Mouse (Mus musculus): ENCODE data around the gene Snx7. TPM values are rescaled to one million over a fixed set of nuclear protein-coding genes. Genes with fewer than 3 reads are reported as not detected.
A peak's percentile ranks its signal among the peaks of the same experiment; 100 is the strongest.

The Snx7 gene
- total RNA-seq (2014; fragmentation: Nextera tagmentation) (5.1 and 6.1 TPM in 2 replicates), total RNA-seq (2017) (9.7 and 15.6 TPM in 2 replicates)

DNA sequence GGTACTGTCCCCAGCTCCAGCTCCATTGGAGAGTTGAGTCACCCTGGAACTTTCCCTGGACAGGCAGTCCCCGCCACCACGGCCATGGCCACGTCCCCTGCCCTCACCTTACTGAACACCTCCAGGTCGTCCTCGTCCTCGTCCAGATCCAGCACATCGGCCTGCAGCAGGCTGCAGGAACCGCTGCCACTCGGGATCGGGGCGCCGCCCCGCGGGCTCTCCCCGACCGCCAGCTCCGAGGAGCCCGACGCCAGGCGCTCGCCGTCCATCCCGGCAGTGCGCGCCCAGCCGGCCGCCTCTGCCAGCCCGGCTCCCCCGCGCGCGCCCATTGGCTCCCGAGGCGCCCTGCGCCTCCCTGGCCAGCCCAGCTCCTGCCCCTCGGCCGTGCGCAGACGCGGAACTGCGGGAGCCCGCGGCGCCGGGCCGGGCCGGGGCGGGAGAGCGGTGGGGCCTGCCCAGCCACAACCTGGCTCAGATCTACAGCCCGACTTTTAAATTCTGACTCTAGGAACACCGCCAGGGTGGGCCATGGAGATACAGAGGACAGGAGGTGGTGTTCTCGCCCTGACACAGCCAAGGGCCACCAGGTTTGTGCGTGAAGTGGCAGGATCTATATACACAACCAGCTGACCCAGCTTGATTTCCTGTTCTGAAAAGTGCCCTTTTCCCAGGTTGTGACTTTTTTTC is at the start of gene Snx7:
Snx7 (minus strand) TSS at position 300 of the 687 bp plus-strand sequence.
- ATAC-seq (replicated peaks; ENCODE audit: poor library complexity, severe bottlenecking): peak; percentile 94

DNA sequence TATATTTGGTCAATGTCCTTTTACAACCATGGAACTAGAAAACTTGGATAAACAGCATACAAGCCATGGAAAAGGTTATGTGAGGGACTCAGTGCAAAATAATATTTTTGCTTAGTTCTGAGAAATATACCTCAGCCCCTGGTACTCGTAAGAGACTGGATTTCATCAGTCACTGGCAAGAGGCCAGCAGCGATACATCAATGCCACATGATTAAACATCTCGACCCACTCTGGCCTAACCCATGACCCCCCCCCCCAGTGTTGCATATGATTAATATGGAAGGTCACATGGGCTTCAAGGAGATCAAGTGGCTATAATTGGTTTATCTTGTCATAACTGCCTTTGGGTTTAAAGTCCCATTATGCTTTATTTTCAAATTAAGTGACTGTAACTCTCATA is 46.7 kb upstream of the Snx7 start:
- no peak for ATAC-seq (replicated peaks; ENCODE audit: poor library complexity, severe bottlenecking)

- no peak for ATAC-seq (replicated peaks; ENCODE audit: poor library complexity, severe bottlenecking)
Observed at GRCm38 (mm10) chr3:117893736-117894135, 25.0 kb upstream of the Snx7 start.

DNA sequence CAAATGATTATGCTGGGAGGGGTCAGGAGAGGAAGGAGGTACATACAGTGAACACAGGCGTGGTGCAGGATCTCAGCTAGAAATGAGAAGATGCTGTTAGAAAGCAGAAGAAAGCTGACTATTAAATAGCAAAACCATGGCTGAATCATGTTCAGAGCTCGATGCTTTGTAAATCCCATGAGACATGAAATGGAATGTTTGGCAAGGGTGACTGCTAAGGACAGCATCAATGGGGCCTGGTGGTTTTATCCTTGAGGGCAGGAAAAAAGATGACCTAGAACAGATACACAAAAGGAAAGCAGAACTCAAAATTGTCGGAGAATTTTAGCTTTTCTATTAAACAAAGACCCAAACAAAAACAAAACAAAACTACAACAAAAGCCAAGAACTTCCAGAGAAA is 6.7 kb upstream of the Snx7 start:
- ATAC-seq (replicated peaks; ENCODE audit: poor library complexity, severe bottlenecking): no peak

- ATAC-seq (replicated peaks; ENCODE audit: poor library complexity, severe bottlenecking): no peak
Observed at GRCm38 (mm10) chr3:117873209-117873863, 4.6 kb upstream of the Snx7 start.

- no peak for ATAC-seq (replicated peaks; ENCODE audit: poor library complexity, severe bottlenecking)
Observed at GRCm38 (mm10) chr3:117869324-117869715, 584 bp upstream of the Snx7 start.

GRCm38 (mm10) chr3:117868091-117868490 is 645 bp downstream of the Snx7 start:
- peak; percentile 55 for ATAC-seq (replicated peaks; ENCODE audit: poor library complexity, severe bottlenecking)

- ATAC-seq (replicated peaks; ENCODE audit: poor library complexity, severe bottlenecking): no peak
Observed at GRCm38 (mm10) chr3:117866696-117867407, 1.9 kb downstream of the Snx7 start.

GRCm38 (mm10) chr3:117865621-117866020 is 3.1 kb downstream of the Snx7 start:
- no peak for ATAC-seq (replicated peaks; ENCODE audit: poor library complexity, severe bottlenecking)

DNA sequence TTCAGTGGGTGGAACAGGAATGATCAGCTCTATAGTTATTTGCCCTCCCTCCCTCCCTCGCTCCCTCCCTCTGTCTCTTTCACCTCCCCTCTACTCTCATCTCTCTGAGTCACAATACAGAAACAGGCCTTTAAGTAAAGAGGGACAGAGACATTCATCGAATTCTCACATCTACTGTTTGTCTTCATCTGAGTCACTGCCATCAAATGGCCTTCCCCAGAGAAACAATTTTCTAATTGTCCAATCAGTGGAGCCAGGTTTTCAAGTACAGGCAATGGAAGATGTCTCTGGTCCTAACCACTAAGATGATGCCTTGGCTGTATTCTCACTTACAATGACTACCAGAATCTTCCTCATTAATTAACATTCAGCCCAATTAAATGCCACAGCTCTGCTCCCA is 5.8 kb downstream of the Snx7 start:
- no peak for ATAC-seq (replicated peaks; ENCODE audit: poor library complexity, severe bottlenecking)

DNA sequence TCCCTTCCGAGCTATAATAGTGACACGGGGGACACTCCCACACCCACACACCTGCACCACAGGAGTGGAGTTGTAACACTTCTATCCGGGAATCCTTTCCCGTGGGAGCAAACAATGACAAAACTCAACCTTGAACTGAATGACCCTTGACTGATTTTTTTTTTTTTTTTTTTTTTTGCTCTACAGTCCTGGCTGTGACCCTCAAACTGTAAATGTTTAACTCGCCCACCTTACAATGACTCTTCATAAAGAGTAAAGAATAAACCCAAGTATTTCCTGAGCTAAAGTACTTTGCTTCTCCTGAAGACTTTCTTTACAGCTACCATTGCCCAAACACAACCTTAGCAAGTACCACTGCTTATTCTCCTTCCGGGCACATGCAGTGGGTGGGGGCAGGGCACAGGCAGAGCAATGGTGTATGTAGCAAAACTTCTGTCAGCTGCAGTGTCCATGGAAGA is 6.7 kb downstream of the Snx7 start:
- no peak for ATAC-seq (replicated peaks; ENCODE audit: poor library complexity, severe bottlenecking)

GRCm38 (mm10) chr3:117858996-117859395 is 9.7 kb downstream of the Snx7 start:
- no peak for ATAC-seq (replicated peaks; ENCODE audit: poor library complexity, severe bottlenecking)

DNA sequence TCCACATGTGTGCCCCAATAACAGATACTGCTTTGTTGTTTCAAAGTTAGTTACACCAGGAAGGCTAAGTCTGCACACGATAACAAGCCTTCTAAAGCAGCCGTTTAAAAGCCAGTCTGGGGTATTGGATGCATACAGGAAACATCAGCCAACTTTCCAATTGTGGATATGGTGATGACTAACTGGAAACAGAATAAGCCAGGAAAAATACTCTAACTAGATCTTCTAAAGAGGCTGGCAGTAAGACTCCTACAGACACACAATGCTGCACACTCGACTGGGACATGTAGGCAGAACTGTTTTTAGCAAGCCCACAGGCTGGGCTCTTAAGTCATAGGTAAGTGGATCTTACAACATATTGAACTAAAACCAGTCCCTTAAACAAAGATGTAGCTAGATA is 15.0 kb downstream of the Snx7 start:
- ATAC-seq (replicated peaks; ENCODE audit: poor library complexity, severe bottlenecking): no peak

GRCm38 (mm10) chr3:117852054-117852361 is 16.7 kb downstream of the Snx7 start:
- ATAC-seq (replicated peaks; ENCODE audit: poor library complexity, severe bottlenecking): no peak

DNA sequence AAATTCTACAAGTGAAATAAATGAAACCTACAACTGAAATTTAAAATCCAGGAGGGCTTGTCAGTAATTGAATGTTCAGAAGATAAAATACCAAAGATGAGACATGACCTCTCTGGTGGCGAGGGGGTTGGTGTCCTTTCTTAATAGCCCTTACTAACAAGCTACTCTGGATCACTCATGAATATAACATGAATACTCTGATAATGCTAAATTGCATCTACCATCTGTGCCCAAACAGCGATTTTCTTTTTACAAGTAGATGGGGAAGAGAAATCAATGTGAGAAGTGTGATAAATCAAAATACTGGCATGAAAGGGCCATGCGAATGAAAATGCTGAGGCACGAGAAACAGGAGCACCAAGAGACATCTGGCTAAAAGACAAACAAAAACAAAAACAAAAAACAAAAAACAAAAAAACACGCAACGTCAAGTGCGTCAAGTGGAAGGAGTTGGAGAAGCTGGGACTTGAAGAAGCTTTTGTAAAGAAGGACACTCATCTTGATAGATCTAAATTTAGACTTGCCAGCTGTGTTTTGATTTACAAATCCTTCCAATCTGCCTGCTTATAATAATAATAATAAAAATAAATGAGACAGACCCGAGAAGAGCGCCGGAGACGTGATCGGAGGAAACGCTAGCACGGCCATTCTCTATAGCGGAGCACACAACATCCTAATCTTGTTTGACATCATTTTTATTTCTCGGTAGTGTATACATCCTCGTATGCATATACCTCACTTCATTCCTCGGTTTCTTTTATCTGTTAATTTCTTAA is 17.3 kb downstream of the Snx7 start:
- ATAC-seq (replicated peaks; ENCODE audit: poor library complexity, severe bottlenecking): no peak

GRCm38 (mm10) chr3:117848866-117849265 is 19.9 kb downstream of the Snx7 start:
- no peak for ATAC-seq (replicated peaks; ENCODE audit: poor library complexity, severe bottlenecking)

GRCm38 (mm10) chr3:117842658-117843057 is 26.1 kb downstream of the Snx7 start:
- ATAC-seq (replicated peaks; ENCODE audit: poor library complexity, severe bottlenecking): no peak

GRCm38 (mm10) chr3:117839867-117840545 is 28.7 kb downstream of the Snx7 start:
- ATAC-seq (replicated peaks; ENCODE audit: poor library complexity, severe bottlenecking): no peak

DNA sequence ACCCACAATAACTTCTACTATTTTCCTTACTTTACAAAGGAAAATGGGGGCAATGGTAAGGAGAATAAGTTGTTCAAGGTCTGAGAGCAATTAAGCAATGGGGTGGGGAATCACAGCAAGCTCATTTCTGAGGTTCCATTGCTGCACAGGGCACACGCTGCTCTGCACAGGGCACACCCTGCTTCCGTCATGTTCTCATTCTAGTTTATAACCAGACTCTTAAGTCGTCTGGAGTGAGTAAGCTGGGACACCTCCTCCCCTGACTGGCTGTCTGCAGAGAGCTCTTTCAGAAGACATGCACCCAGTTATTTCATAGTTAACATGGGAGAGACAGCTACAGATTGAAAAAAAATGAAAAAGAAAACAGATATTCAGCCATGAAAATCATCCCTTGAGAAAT is 30.7 kb downstream of the Snx7 start:
- no peak for ATAC-seq (replicated peaks; ENCODE audit: poor library complexity, severe bottlenecking)

Measured in granulocyte monocyte progenitor cell, adult 5-6 weeks (primary cell).